Mouse (Mus musculus) E14TG2a.4 (cell line): ENCODE data around the gene Zfp800.

ENCODE experiments used
- H3K27me3 ChIP-seq: 2 replicates; pipeline ENCODE4 v1.6.1; 2014; ENCODE audit warnings: low read length, control low read depth; ENCODE audit not compliant: insufficient read depth
- H3K36me3 ChIP-seq: 2 replicates; pipeline ENCODE4 v1.6.1; 2014; ENCODE audit warnings: low read length, control low read depth; ENCODE audit not compliant: insufficient read depth
- H3K4me1 ChIP-seq: replicated peaks from 2 replicates; pipeline ENCODE4 v1.6.1; 2014; ENCODE audit warnings: low read depth, low read length, control low read depth
- H3K4me3 ChIP-seq: replicated peaks from 2 replicates; pipeline ENCODE4 v1.5.1; 2014; ENCODE audit warnings: mild to moderate bottlenecking, low read length
- H3K9me3 ChIP-seq: 2 replicates; pipeline ENCODE4 v1.6.1; 2014; ENCODE audit warnings: low read length, control low read depth
- CTCF ChIP-seq: conservative IDR thresholded peaks from 2 replicates; pipeline ENCODE4 v1.5.1; 2014; ENCODE audit warnings: low read length
- NANOG ChIP-seq: IDR thresholded peaks from 2 replicates; pipeline ENCODE4 v1.6.1; 2014; ENCODE audit warnings: borderline replicate concordance, low read length, mixed read lengths
- POU5F1 ChIP-seq: IDR thresholded peaks from 2 replicates; pipeline ENCODE4 v1.6.1; 2014; ENCODE audit warnings: low read length, borderline replicate concordance

Zfp800 gene

DNA sequence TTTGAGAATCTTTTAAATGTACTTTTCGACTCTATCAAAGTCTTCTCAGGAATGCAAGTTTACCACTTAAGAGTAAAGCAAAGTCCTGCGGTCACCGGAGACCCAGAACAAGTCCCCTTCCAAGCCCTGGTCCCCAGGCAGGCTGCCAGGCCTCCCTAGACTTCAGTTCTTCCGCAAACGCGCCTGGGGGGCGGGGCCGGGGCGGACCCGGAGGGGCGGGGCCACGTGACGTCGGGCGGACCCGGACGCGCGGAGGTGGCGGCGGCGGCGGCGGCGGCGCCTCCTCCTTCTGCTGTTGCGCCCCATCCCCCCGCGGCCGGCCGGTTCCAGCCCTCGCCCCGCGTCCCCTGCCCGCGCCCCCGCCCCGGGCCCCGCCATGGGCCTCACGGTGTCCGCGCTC lies 25.5 kb upstream of the Zfp800 start, which contains the start of gene Arf5:
Gene Arf5 (plus strand): TSS at position 248 of the 400 bp plus-strand sequence.
- TF ChIP-seq CTCF = no peak
- no peak for TF ChIP-seq POU5F1
- TF ChIP-seq NANOG = no peak
- peaks cover 45% of the 10 kb centered on the region for H3K36me3 ChIP-seq
- H3K9me3 ChIP-seq = no peaks in the 10 kb centered on the region
- no peaks in the 10 kb centered on the region for H3K27me3 ChIP-seq
- peak within 1 kb of the TSS; percentile 94 for H3K4me3 ChIP-seq
- H3K4me1 ChIP-seq = peaks cover 50% of the 10 kb centered on the region

DNA sequence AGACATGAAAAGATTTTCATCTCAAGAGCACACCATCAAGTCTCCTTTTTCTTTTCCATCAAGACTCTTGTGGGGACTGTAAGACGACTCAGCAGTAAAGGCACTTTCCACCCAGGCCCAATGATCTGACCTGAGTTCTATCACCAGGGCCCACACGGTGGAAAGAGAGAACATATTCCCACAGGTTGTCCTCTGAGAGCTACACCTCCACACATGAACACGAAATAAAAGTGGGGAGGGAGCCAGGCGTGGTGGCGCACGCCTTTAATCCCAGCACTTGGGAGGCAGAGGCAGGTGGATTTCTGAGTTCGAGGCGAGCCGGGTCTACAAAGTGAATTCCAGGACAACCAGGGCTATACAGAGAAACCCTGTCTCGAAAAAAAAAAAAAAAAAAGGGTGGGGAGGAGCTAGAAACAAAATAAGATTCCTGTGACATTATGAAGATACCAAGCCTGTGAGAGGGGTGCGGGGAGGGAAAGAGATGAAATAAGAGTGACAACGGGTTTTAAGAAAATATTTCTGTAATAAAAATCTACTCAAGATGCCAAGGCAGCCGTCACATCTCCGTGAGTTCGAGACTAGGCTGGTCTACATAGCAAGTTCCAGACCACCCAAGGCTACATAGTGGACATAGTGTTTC lies 25.0 kb upstream of the Zfp800 start:
- Histone ChIP-seq H3K36me3 (peaks cover 50% of the 10 kb centered on the region), H3K4me3 (peak overlapping the region; percentile 94; the same call in 1 of the 2 replicates), H3K4me1 (peaks cover 56% of the 10 kb centered on the region), H3K9me3 (no peaks in the 10 kb centered on the region), H3K27me3 (no peaks in the 10 kb centered on the region)
- TF ChIP-seq NANOG = no peak
- TF ChIP-seq POU5F1 = no peak
- TF ChIP-seq CTCF = no peak

GRCm38 (mm10) chr6:28421469-28422000 lies 23.7 kb upstream of the Zfp800 start:
- H3K9me3 ChIP-seq = no peaks in the 10 kb centered on the region
- H3K27me3 ChIP-seq = no peaks in the 10 kb centered on the region
- H3K4me3 ChIP-seq = peak overlapping the region; percentile 94
- H3K4me1 ChIP-seq = peaks cover 54% of the 10 kb centered on the region
- H3K36me3 ChIP-seq = peaks cover 56% of the 10 kb centered on the region
- TF ChIP-seq POU5F1 (no peak), NANOG (no peak), CTCF (peak; percentile 70)

DNA sequence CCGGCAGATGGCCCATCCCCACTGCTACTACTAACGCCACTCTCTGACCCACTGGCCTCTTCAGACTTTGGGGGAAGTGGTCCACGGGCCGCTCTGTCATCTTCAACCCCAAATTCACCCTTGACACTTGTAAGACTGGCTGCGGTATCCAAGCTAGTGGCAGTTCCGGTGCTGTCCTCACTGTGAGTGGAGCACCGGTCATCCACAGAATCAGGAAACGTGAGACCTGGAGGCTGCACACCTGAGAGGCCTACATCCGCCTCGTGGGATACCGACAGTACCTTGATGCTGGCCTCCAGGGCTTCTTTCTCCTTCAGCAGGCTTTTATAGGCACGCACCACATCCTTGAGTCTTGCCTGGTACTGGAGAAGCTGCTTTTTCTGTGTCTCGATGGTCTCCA lies 23.1 kb upstream of the Zfp800 start:
- peaks cover 57% of the 10 kb centered on the region for H3K36me3 ChIP-seq
- peak overlapping the region; percentile 94 for H3K4me3 ChIP-seq
- H3K4me1 ChIP-seq = peaks cover 54% of the 10 kb centered on the region
- H3K27me3 ChIP-seq = no peaks in the 10 kb centered on the region
- no peaks in the 10 kb centered on the region for H3K9me3 ChIP-seq
- TF ChIP-seq CTCF (no peak), POU5F1 (no peak)

- Histone ChIP-seq H3K4me1 (peaks cover 54% of the 10 kb centered on the region), H3K36me3 (peaks cover 57% of the 10 kb centered on the region), H3K27me3 (no peaks in the 10 kb centered on the region), H3K4me3 (peak overlapping the region; percentile 94), H3K9me3 (no peaks in the 10 kb centered on the region)
- no peak for TF ChIP-seq NANOG
- TF ChIP-seq CTCF = no peak
- no peak for TF ChIP-seq POU5F1
These were observed 22.6 kb upstream of the Zfp800 start for GRCm38 (mm10) chr6:28420361-28420760.

- peaks cover 56% of the 10 kb centered on the region for H3K36me3 ChIP-seq
- TF ChIP-seq POU5F1 (no peak), CTCF (no peak), NANOG (no peak)
- H3K4me3 ChIP-seq = no peak overlapping the region
- H3K27me3 ChIP-seq = no peaks in the 10 kb centered on the region
- no peaks in the 10 kb centered on the region for H3K9me3 ChIP-seq
- peaks cover 50% of the 10 kb centered on the region for H3K4me1 ChIP-seq
These were observed 21.9 kb upstream of the Zfp800 start for GRCm38 (mm10) chr6:28419673-28420072.

DNA sequence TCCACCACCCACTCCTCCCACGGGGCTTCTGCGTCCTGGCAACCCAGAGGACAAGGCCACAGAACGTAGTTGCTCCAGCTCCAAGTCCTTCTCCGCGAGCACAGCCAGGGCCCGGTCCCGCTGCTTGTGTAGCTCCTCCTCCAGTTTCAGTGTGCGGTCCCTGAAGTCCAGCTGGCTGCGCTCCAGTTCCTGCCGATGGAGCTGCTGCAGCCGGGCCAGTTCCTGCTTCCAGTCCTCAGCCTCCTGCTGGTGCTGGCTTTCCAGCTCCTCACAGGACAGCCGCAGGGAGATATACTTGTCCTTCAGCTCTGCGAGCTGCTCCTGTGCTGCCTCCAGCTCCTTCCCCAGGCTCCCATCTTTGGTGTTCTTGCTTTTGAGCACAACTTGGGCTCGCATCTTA lies 20.6 kb upstream of the Zfp800 start:
- Histone ChIP-seq H3K4me1 (peaks cover 44% of the 10 kb centered on the region), H3K27me3 (no peaks in the 10 kb centered on the region), H3K9me3 (no peaks in the 10 kb centered on the region), H3K36me3 (peaks cover 56% of the 10 kb centered on the region), H3K4me3 (peak overlapping the region; percentile 43)
- TF ChIP-seq CTCF (no peak), NANOG (no peak), POU5F1 (no peak)

- no peak for TF ChIP-seq NANOG
- TF ChIP-seq CTCF = no peak
- TF ChIP-seq POU5F1 = no peak
- no peaks in the 10 kb centered on the region for H3K9me3 ChIP-seq
- peaks cover 56% of the 10 kb centered on the region for H3K36me3 ChIP-seq
- H3K27me3 ChIP-seq = no peaks in the 10 kb centered on the region
- no peak overlapping the region for H3K4me3 ChIP-seq
- H3K4me1 ChIP-seq = peaks cover 36% of the 10 kb centered on the region
These were observed 19.2 kb upstream of the Zfp800 start for GRCm38 (mm10) chr6:28416981-28417380.

GRCm38 (mm10) chr6:28411236-28411635 lies 13.4 kb upstream of the Zfp800 start:
- Histone ChIP-seq H3K27me3 (no peaks in the 10 kb centered on the region), H3K4me3 (no peak overlapping the region), H3K4me1 (peaks cover 5% of the 10 kb centered on the region; the same call in 1 of the 2 replicates), H3K36me3 (peaks cover 12% of the 10 kb centered on the region), H3K9me3 (no peaks in the 10 kb centered on the region)
- TF ChIP-seq POU5F1 = no peak
- no peak for TF ChIP-seq NANOG
- TF ChIP-seq CTCF = no peak
